Mouse (Mus musculus): ENCODE results near the gene Pkd1l3.

DNA sequence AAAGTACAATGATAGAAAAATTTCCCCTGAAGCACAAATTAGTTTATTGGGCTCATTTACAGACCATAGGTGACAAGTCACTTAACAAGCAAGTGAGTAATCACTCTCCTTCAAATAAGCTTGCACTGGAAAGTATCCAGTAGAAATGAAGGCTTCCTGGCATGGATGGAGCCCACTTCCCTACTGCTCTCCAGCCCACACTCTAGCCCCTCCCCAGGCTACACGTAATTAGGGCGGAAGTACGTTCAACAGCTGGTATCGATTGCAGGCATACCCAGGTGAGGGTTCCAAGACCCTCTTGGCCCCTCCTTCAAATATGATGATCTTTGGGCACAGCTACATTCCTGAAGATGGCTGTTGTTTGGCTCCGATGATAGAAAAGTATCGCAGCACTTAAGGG lies 79.8 kb downstream of the Pkd1l3 start:
- TF ChIP-seq CTCF (IDR thresholded peaks at IDR 0.05; ENCODE audit: extremely low read depth, insufficient read length, insufficient replicate concordance, low read depth, low read length) (no peak), POLR2A (IDR thresholded peaks at IDR 0.05; ENCODE audit: low read depth, low read length) (no peak)

Data from small intestine, adult 2 months (tissue).